Mouse (Mus musculus) lung, embryonic 16.5 days (tissue): ENCODE results near the gene C87436. TPM values are rescaled to one million over a fixed set of nuclear protein-coding genes. Genes with fewer than 3 reads are reported as not detected.

ENCODE experiments used
- ATAC-seq: fragments of 200-750 bp; cut with Nextera tagmentation; 2 replicates; pipeline ENCODE4 v1.8.0; 2017; ENCODE audit warnings: low read depth, mild to moderate bottlenecking, moderate library complexity
- H3K27ac ChIP-seq: fragments of 300-500 bp; sonication (generic); 2 replicates; pipeline ENCODE4 v1.5.1; 2014; ENCODE audit warnings: mild to moderate bottlenecking, control low read depth, low read length
- H3K27me3 ChIP-seq: fragments of 300-500 bp; sonication (generic); 2 replicates; pipeline ENCODE4 v1.6.1; 2014; ENCODE audit warnings: low read depth, low read length, mixed read lengths; ENCODE audit not compliant: control insufficient read depth, insufficient read depth
- H3K36me3 ChIP-seq: fragments of 300-500 bp; sonication (generic); 2 replicates; pipeline ENCODE4 v1.6.1; 2014; ENCODE audit warnings: low read length; ENCODE audit not compliant: control insufficient read depth, insufficient read depth
- H3K4me1 ChIP-seq: fragments of 300-500 bp; sonication (generic); replicated peaks from 2 replicates; pipeline ENCODE4 v1.6.1; 2014; ENCODE audit warnings: low read length, mixed read lengths; ENCODE audit not compliant: control insufficient read depth, insufficient read depth
- H3K4me2 ChIP-seq: fragments of 300-500 bp; sonication (generic); 2 replicates; pipeline ENCODE4 v1.6.1; 2014; ENCODE audit warnings: low read depth, low read length, control low read depth
- H3K4me3 ChIP-seq: fragments of 300-500 bp; sonication (generic); 2 replicates; pipeline ENCODE4 v1.5.1; 2014; ENCODE audit warnings: mild to moderate bottlenecking, low read length, control low read depth
- H3K9ac ChIP-seq: fragments of 300-500 bp; sonication (generic); 2 replicates; pipeline ENCODE4 v1.6.1; 2014; ENCODE audit warnings: low read length, control low read depth
- H3K9me3 ChIP-seq: fragments of 300-500 bp; sonication (generic); 2 replicates; pipeline ENCODE4 v1.6.1; 2016; ENCODE audit warnings: low read length; ENCODE audit not compliant: control insufficient read depth
- WGBS: fragments of 180-500 bp; shearing (Covaris S2); extraction: QIAGEN DNeasy Blood & Tissue Kit; methylation state at CpG from one replicate; pipeline ENCODE4 v1.1.7; 2014; 5-methylcytosine and 5-hydroxymethylcytosine counted together
- polyA plus RNA-seq: library from polyadenylated mRNA; unstranded; fragments of >200 nt; fragmentation: Nextera tagmentation; extraction: Ambion mirVana; gene quantifications from 2 replicates; pipeline ENCODE4 v1.2.1, GENCODE M21; 2015

Gene C87436
- polyA plus RNA-seq: 23.8 and 26.7 TPM in 2 replicates

- WGBS: under 1% methylated on average over 59 of the region's 59 CpGs
- peak within 1 kb of the TSS; percentile 92 for H3K27ac ChIP-seq
- H3K4me2 ChIP-seq: peak within 1 kb of the TSS; percentile 68
- peaks cover 10% of the 10 kb centered on the region; the same call in 1 of the 2 replicates for H3K36me3 ChIP-seq
- no peaks in the 10 kb centered on the region for H3K9me3 ChIP-seq
- peak; percentile 96 for ATAC-seq
- H3K27me3 ChIP-seq: no peaks in the 10 kb centered on the region
- peak within 1 kb of the TSS; percentile 83 for H3K9ac ChIP-seq
- peaks cover 6% of the 10 kb centered on the region for H3K4me1 ChIP-seq
- H3K4me3 ChIP-seq: peak within 1 kb of the TSS; percentile 74
These were observed at the start of gene C87436 for GRCm38 (mm10) chr6:86438272-86439118. Gene C87436, plus strand, starts transcription at chr6:86438374.

DNA sequence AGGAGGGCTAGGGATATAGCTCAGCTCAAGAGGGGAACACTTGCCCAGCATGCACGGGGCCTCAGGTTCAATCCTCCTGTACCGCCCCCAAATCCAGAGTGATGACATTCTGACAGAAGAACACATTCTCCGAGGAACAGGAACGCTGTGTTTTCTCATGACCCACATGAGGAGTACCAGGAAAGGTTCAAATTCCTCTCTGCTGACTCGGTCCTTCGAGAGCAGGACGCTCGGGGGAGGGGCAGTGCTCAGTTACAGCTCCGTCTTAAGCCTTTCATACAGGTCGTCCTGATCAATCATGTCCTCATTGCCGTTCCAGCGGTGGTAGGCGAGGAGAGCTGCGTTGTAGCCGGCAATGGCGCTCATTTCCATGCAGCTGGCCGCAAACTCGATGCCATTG is 49.7 kb upstream of the C87436 start:
- Histone ChIP-seq H3K27me3 (no peaks in the 10 kb centered on the region), H3K4me2 (no peak overlapping the region), H3K4me3 (no peak overlapping the region), H3K27ac (no peak overlapping the region), H3K9me3 (no peaks in the 10 kb centered on the region), H3K9ac (no peak overlapping the region), H3K4me1 (no peaks in the 10 kb centered on the region), H3K36me3 (peaks cover 44% of the 10 kb centered on the region)
- 64% methylated on average over 18 of the region's 18 CpGs for WGBS
- no peak for ATAC-seq

DNA sequence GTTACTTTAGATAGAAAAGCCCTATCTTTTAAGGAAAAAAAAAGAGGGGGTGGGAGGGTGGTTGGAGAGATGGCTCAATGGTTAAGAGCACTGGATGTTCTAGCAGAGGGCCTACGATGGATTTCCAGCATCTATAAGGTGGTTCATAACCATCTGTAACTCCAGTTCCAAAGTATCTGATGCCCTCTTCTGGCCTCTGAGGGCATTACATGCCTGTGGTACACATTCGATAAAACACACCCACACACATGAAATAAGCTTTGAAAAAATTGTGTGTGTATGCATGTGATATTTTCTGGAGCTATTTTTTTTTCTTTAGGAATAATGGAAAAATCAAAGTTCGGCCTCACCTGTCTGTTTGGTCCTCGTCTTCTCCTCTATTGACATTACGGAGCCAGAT is 46.8 kb upstream of the C87436 start:
- no peak overlapping the region for H3K9ac ChIP-seq
- ATAC-seq: no peak
- no peak overlapping the region for H3K4me3 ChIP-seq
- H3K9me3 ChIP-seq: no peaks in the 10 kb centered on the region
- H3K27ac ChIP-seq: no peak overlapping the region
- 94% methylated on average over 5 of the region's 5 CpGs for WGBS
- H3K27me3 ChIP-seq: no peaks in the 10 kb centered on the region
- H3K4me2 ChIP-seq: no peak overlapping the region
- peaks cover 7% of the 10 kb centered on the region for H3K4me1 ChIP-seq
- peaks cover 48% of the 10 kb centered on the region for H3K36me3 ChIP-seq

DNA sequence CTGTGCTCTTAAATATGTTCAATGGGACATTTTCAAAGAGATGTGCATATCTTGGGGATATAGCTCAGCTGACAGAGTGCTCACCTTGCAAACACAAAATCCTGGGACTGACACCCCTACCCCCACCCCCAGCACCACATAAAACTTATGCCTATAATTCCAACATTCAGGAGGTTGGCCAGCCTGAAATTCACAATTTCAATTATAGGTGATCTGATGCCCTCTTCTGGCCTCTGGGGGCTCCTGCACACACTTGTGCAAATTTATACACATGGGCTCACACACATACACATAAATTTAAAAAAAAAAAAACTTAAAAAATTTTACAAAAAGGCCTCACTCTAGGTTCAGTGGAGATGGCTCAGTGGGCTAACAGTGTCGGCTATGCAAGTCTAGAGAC is 45.0 kb upstream of the C87436 start:
- no peak overlapping the region for H3K4me3 ChIP-seq
- 90% methylated on average over 1 of the region's 1 CpGs for WGBS
- H3K27ac ChIP-seq: no peak overlapping the region
- H3K4me2 ChIP-seq: no peak overlapping the region
- ATAC-seq: no peak
- no peak overlapping the region for H3K9ac ChIP-seq
- peaks cover 12% of the 10 kb centered on the region for H3K4me1 ChIP-seq
- H3K36me3 ChIP-seq: peaks cover 39% of the 10 kb centered on the region
- no peaks in the 10 kb centered on the region for H3K9me3 ChIP-seq
- no peaks in the 10 kb centered on the region for H3K27me3 ChIP-seq

GRCm38 (mm10) chr6:86394078-86394720 is 44.0 kb upstream of the C87436 start:
- Histone ChIP-seq H3K4me3 (no peak overlapping the region), H3K9ac (no peak overlapping the region), H3K36me3 (peaks cover 30% of the 10 kb centered on the region), H3K9me3 (no peaks in the 10 kb centered on the region), H3K27me3 (no peaks in the 10 kb centered on the region), H3K4me1 (peaks cover 12% of the 10 kb centered on the region), H3K27ac (no peak overlapping the region), H3K4me2 (no peak overlapping the region)
- no peak for ATAC-seq
- 83% methylated on average over 17 of the region's 17 CpGs for WGBS

- no peak overlapping the region for H3K27ac ChIP-seq
- H3K9ac ChIP-seq: no peak overlapping the region
- peaks cover 27% of the 10 kb centered on the region for H3K36me3 ChIP-seq
- no peak overlapping the region for H3K4me3 ChIP-seq
- H3K4me1 ChIP-seq: peaks cover 12% of the 10 kb centered on the region
- no peak for ATAC-seq
- H3K27me3 ChIP-seq: no peaks in the 10 kb centered on the region
- no peaks in the 10 kb centered on the region for H3K9me3 ChIP-seq
- no peak overlapping the region for H3K4me2 ChIP-seq
- WGBS: 88% methylated on average over 9 of the region's 9 CpGs
These were observed 43.2 kb upstream of the C87436 start for GRCm38 (mm10) chr6:86395021-86395420.

DNA sequence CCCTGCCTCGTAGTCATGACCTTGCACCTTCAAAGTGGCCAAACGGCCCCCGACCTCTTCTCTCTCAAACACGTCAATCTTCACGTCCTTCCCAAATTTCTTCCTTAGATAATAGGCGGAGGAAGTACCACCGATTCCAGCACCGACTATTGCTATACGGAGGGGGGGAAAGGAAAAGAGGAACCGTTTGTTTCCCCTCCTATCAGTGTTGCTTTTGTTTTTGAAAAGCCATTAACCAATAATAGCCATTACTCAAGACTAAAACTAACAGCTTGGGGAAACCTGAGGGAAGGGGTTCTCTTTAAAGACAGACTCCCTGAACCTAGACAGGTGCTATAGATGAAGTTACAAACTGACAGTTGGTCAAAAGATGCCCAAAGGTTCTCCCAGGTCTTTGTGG is 42.2 kb upstream of the C87436 start:
- peaks cover 12% of the 10 kb centered on the region for H3K4me1 ChIP-seq
- peak overlapping the region; percentile 91 for H3K9ac ChIP-seq
- H3K27ac ChIP-seq: no peak overlapping the region
- WGBS: 15% methylated on average over 10 of the region's 10 CpGs
- no peaks in the 10 kb centered on the region for H3K27me3 ChIP-seq
- peaks cover 18% of the 10 kb centered on the region for H3K36me3 ChIP-seq
- ATAC-seq: no peak
- H3K9me3 ChIP-seq: no peaks in the 10 kb centered on the region
- H3K4me2 ChIP-seq: peak overlapping the region; percentile 89
- peak overlapping the region; percentile 97 for H3K4me3 ChIP-seq

GRCm38 (mm10) chr6:86396581-86397256 is 41.5 kb upstream of the C87436 start, which contains the start of gene Pcyox1:
Gene Pcyox1, minus strand, starts transcription at chr6:86397154.
- Histone ChIP-seq H3K9ac (peak within 1 kb of the TSS; percentile 91), H3K27ac (peak within 1 kb of the TSS; percentile 89), H3K36me3 (peaks cover 11% of the 10 kb centered on the region), H3K4me1 (peaks cover 12% of the 10 kb centered on the region), H3K27me3 (no peaks in the 10 kb centered on the region), H3K9me3 (no peaks in the 10 kb centered on the region), H3K4me3 (peak within 1 kb of the TSS; percentile 97), H3K4me2 (peak within 1 kb of the TSS; percentile 89)
- ATAC-seq: peak; percentile 97
- 0% methylated on average over 51 of the region's 51 CpGs for WGBS
